In the genomic region with DNA sequence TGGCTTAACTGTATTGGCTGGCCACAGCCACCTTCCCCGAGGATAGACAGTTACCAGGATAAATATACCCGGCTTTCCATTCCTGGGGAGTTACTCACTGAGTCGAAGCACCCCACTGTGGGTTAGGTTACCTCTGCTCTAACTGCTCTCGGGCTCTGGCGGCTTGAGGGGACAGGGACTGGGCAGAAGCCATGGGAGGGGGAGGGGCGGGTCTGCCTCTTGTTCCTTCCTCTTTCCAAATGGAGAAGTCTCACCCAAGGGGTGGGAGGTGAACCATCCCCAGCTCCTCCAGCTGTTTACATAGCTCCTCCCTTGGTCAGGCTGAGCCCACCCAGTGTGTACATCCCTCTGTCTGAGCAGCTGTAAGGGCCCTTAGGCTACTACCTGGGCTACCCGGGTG, we compare ENCODE assay signal across 9 mouse cellular contexts. TPM values are rescaled to one million over a fixed set of nuclear protein-coding genes. Genes with fewer than 3 reads are reported as not detected.
A peak's percentile ranks its signal among the peaks of the same experiment; 100 is the strongest.
DNase-seq lines count a peak whose midpoint lies in the region; ATAC-seq lines count a peak whose summit lies in the region.
"Had no signal": no experiment of that assay in that cellular context is flagged by ENCODE, and none has a peak within 500 bp of the region (broad histone marks: within the 10 kb centered on the region; RNA-seq: fewer than 3 reads in every experiment).

No protein-coding gene starts in this region.

- 28% methylated on average over 7 of the region's 7 CpGs for WGBS in kidney, embryonic 15.5 days
- 22% methylated on average over 7 of the region's 7 CpGs for whole genome bisulfite sequencing in embryonic facial prominence, embryonic 14.5 days
- 16% methylated on average over 7 of the region's 7 CpGs for whole genome bisulfite sequencing in liver, embryonic 11.5 days

- H3K36me3 ChIP-seq in kidney, embryonic 15.5 days, result 0 out of 2 replicates have a peak, but pooled peaks cover 3% of the 10 kb centered on the region
- no peaks in the 10 kb centered on the region for H3K36me3 ChIP-seq in embryonic facial prominence, embryonic 14.5 days (ENCODE audit: control insufficient read depth, insufficient read depth, low read length)
- no peaks in the 10 kb centered on the region for H3K36me3 ChIP-seq in liver, embryonic 11.5 days (ENCODE audit: control insufficient read depth, insufficient read depth, low read length)

- peaks cover 80% of the 10 kb centered on the region for H3K4me1 ChIP-seq in kidney, embryonic 15.5 days
- H3K4me1 ChIP-seq in embryonic facial prominence, embryonic 14.5 days (ENCODE audit: control insufficient read depth, insufficient read depth, low read length), result peaks cover 56% of the 10 kb centered on the region
- peaks cover 76% of the 10 kb centered on the region for H3K4me1 ChIP-seq in liver, embryonic 11.5 days (replicated peaks; ENCODE audit: control insufficient read depth, insufficient read depth, low read length)

- no peak overlapping the region for H3K9ac ChIP-seq in kidney, embryonic 15.5 days
- H3K9ac ChIP-seq in embryonic facial prominence, embryonic 14.5 days (ENCODE audit: low read depth, low read length), result no peak overlapping the region
- no peak overlapping the region for H3K9ac ChIP-seq in liver, embryonic 11.5 days (ENCODE audit: low read depth, low read length)

- 0 out of 2 replicates have a peak overlapping the region, but pooled peaks have one; percentile 86 for H3K27ac ChIP-seq in kidney, embryonic 15.5 days
- H3K27ac ChIP-seq in embryonic facial prominence, embryonic 14.5 days (replicated peaks; ENCODE audit: low read depth, low read length), result 0 out of 2 replicates have a peak overlapping the region, but pooled peaks have one; percentile 11
- H3K27ac ChIP-seq in liver, embryonic 11.5 days (ENCODE audit: low read depth, low read length), result peak overlapping the region; percentile 61

- no peaks in the 10 kb centered on the region for H3K9me3 ChIP-seq in kidney, embryonic 15.5 days (replicated peaks)
- H3K9me3 ChIP-seq in embryonic facial prominence, embryonic 14.5 days (ENCODE audit: control insufficient read depth, low read length), result no peaks in the 10 kb centered on the region
- H3K9me3 ChIP-seq in liver, embryonic 11.5 days (ENCODE audit: control insufficient read depth, low read length), result no peaks in the 10 kb centered on the region

- 0 out of 2 replicates have a peak, but pooled peaks cover 3% of the 10 kb centered on the region for H3K27me3 ChIP-seq in kidney, embryonic 15.5 days
- H3K27me3 ChIP-seq in embryonic facial prominence, embryonic 14.5 days (replicated peaks; ENCODE audit: control insufficient read depth, insufficient read depth, low read length), result no peaks in the 10 kb centered on the region
- H3K27me3 ChIP-seq in liver, embryonic 11.5 days (replicated peaks; ENCODE audit: control insufficient read depth, insufficient read depth, low read length), result no peaks in the 10 kb centered on the region

- H3K4me3 ChIP-seq in kidney, embryonic 15.5 days (replicated peaks), result no peak overlapping the region
- no peak overlapping the region for H3K4me3 ChIP-seq in embryonic facial prominence, embryonic 14.5 days (ENCODE audit: low read depth, low read length)
- no peak overlapping the region for H3K4me3 ChIP-seq in liver, embryonic 11.5 days (ENCODE audit: low read depth, low read length)

- 0 out of 2 replicates have a peak overlapping the region, but pooled peaks have one; percentile 4 for H3K4me2 ChIP-seq in kidney, embryonic 15.5 days
- no peak overlapping the region for H3K4me2 ChIP-seq in embryonic facial prominence, embryonic 14.5 days (ENCODE audit: low read depth, low read length)
- H3K4me2 ChIP-seq in liver, embryonic 11.5 days, result peak overlapping the region; percentile 53

- DNase-seq in kidney, adult 9 months, result no peak
- no peak for DNase-seq in embryonic facial prominence, embryonic 14.5 days (ENCODE audit: low spot score)
- DNase-seq in liver, embryonic 11.5 days (ENCODE audit: low spot score), result no peak
- peak; percentile 78 for DNase-seq in skeletal muscle tissue, adult 2 months (ENCODE audit: low read depth, low spot score)
- no peak for DNase-seq in adrenal gland, adult 8-10 months
- no peak for DNase-seq in frontal cortex, postnatal 14 days (ENCODE audit: low spot score in 2 of 2)
- DNase-seq in layer of hippocampus, postnatal 10 days (ENCODE audit: low spot score in 2 of 2), result no peak
- DNase-seq: embryo, embryonic 11 days had no signal

- no peak for ATAC-seq in kidney, embryonic 15.5 days (replicated peaks; ENCODE audit: low FRiP score)
- ATAC-seq in embryonic facial prominence, embryonic 14.5 days (ENCODE audit: low read depth), result no peak
- ATAC-seq in liver, embryonic 11.5 days (replicated peaks; ENCODE audit: low FRiP score), result no peak

RNA-seq across cellular contexts. Expression of a gene that starts 23.6 kb away (rescaled TPM):
- polyA plus RNA-seq in kidney, embryonic 15.5 days (2015; fragmentation: Nextera tagmentation; extraction: Ambion mirVana), result 1,539 and 1,600 TPM in 2 replicates
- polyA plus RNA-seq in embryonic facial prominence, embryonic 14.5 days (2014; fragmentation: Nextera tagmentation; extraction: Ambion mirVana), result 1,928 and 1,996 TPM in 2 replicates
- 2,436 and 2,466 TPM in 2 replicates for polyA plus RNA-seq in liver, embryonic 11.5 days (2014; fragmentation: Nextera tagmentation; extraction: Ambion mirVana)
- total RNA-seq in adrenal gland, adult 8-10 months (2022), result 100 to 1,000 TPM; 682 to 769 (median 720) TPM
- 100 to 1,000 TPM; 458 to 467 TPM for total RNA-seq in layer of hippocampus, postnatal 10 days (2021)

RNA-seq across cellular contexts. Expression of a gene that starts 29.2 kb away (rescaled TPM):
- 51.7 and 56.1 TPM in 2 replicates for polyA plus RNA-seq in kidney, embryonic 15.5 days (2015; fragmentation: Nextera tagmentation; extraction: Ambion mirVana)
- 28.6 and 28.8 TPM in 2 replicates for polyA plus RNA-seq in embryonic facial prominence, embryonic 14.5 days (2014; fragmentation: Nextera tagmentation; extraction: Ambion mirVana)
- 12.4 and 14.0 TPM in 2 replicates for polyA plus RNA-seq in liver, embryonic 11.5 days (2014; fragmentation: Nextera tagmentation; extraction: Ambion mirVana)
- 10 to 100 TPM; 32.1 to 64.5 (median 44.8) TPM for total RNA-seq in adrenal gland, adult 8-10 months (2022)
- 10 to 100 TPM; 30.0 to 30.8 TPM for total RNA-seq in layer of hippocampus, postnatal 10 days (2021)

RNA-seq across cellular contexts. Expression of a gene that starts 29.4 kb away (rescaled TPM):
- 44.3 and 49.3 TPM in 2 replicates for polyA plus RNA-seq in kidney, embryonic 15.5 days (2015; fragmentation: Nextera tagmentation; extraction: Ambion mirVana)
- polyA plus RNA-seq in embryonic facial prominence, embryonic 14.5 days (2014; fragmentation: Nextera tagmentation; extraction: Ambion mirVana), result 40.3 and 41.9 TPM in 2 replicates
- polyA plus RNA-seq in liver, embryonic 11.5 days (2014; fragmentation: Nextera tagmentation; extraction: Ambion mirVana), result 51.0 and 55.6 TPM in 2 replicates
- total RNA-seq in adrenal gland, adult 8-10 months (2022), result 10 to 100 TPM; 69.2 to 98.2 (median 77.7) TPM
- 10 to 100 TPM; 76.4 to 96.2 TPM for total RNA-seq in layer of hippocampus, postnatal 10 days (2021)

RNA-seq across cellular contexts. Expression of a gene that starts 51.1 kb away (rescaled TPM):
- 24.6 and 25.0 TPM in 2 replicates for polyA plus RNA-seq in kidney, embryonic 15.5 days (2015; fragmentation: Nextera tagmentation; extraction: Ambion mirVana)
- polyA plus RNA-seq in embryonic facial prominence, embryonic 14.5 days (2014; fragmentation: Nextera tagmentation; extraction: Ambion mirVana), result 13.9 and 20.3 TPM in 2 replicates
- polyA plus RNA-seq in liver, embryonic 11.5 days (2014; fragmentation: Nextera tagmentation; extraction: Ambion mirVana), result 14.8 and 15.2 TPM in 2 replicates
- 10 to 100 TPM; 24.6 to 53.8 (median 41.2) TPM for total RNA-seq in adrenal gland, adult 8-10 months (2022)
- total RNA-seq in layer of hippocampus, postnatal 10 days (2021), result 10 to 100 TPM; 25.8 to 29.8 TPM

Comparison
In these comparisons a context has a peak if more than half of its experiments do, and no peak if none do; other contexts are left out.
1. H3K27ac ChIP-seq: peak in every context shown above with its lines; median percentile 86 in kidney, embryonic 15.5 days; 61 in liver, embryonic 11.5 days; 11 in embryonic facial prominence, embryonic 14.5 days.